Mouse (Mus musculus) forebrain, embryonic 16.5 days (tissue): ENCODE measurements at regions not wholly inside any gene's neighbourhood (a gene's known extent, or its start where the extent isn't known, plus 50 kb on each side); places are given as distances from the start of the nearest gene placed in this dataset.
"Not testable (repeated sequence)": the region's sequence is repeated elsewhere in the genome, so short reads cannot be mapped to it uniquely, and the experiment has no call there.

Experiments
- ATAC-seq: fragments of 200-750 bp; cut with Nextera tagmentation; 2 replicates; pipeline ENCODE4 v1.8.0; 2017; ENCODE audit warnings: mild to moderate bottlenecking, moderate library complexity
- H3K27ac ChIP-seq: fragments of 300-500 bp; sonication (generic); 2 replicates; pipeline ENCODE4 v1.5.1; 2014; ENCODE audit warnings: low read length, control low read depth
- H3K27me3 ChIP-seq: fragments of 300-500 bp; sonication (generic); replicated peaks from 2 replicates; pipeline ENCODE4 v1.6.1; 2014; ENCODE audit warnings: low read length; ENCODE audit not compliant: control insufficient read depth, insufficient read depth
- H3K36me3 ChIP-seq: fragments of 300-500 bp; sonication (generic); 2 replicates; pipeline ENCODE4 v1.6.1; 2014; ENCODE audit not compliant: control insufficient read depth, insufficient read depth
- H3K4me1 ChIP-seq: fragments of 300-500 bp; sonication (generic); replicated peaks from 2 replicates; pipeline ENCODE4 v1.6.1; 2014; ENCODE audit warnings: low read length; ENCODE audit not compliant: control insufficient read depth, insufficient read depth
- H3K4me2 ChIP-seq: fragments of 300-500 bp; sonication (generic); 2 replicates; pipeline ENCODE4 v1.6.1; 2014; ENCODE audit warnings: mild to moderate bottlenecking, low read length, control low read depth
- H3K4me3 ChIP-seq: fragments of 300-500 bp; sonication (generic); replicated peaks from 2 replicates; pipeline ENCODE4 v1.5.1; 2014; ENCODE audit warnings: mild to moderate bottlenecking, low read length, control low read depth
- H3K9ac ChIP-seq: fragments of 300-500 bp; sonication (generic); replicated peaks from 2 replicates; pipeline ENCODE4 v1.6.1; 2014; ENCODE audit warnings: low read depth, low read length, control low read depth
- H3K9me3 ChIP-seq: fragments of 300-500 bp; sonication (generic); 2 replicates; pipeline ENCODE4 v1.6.1; 2016; ENCODE audit warnings: low read length; ENCODE audit not compliant: control insufficient read depth
- WGBS: fragments of 180-500 bp; shearing (Covaris S2); extraction: QIAGEN DNeasy Blood & Tissue Kit; methylation state at CpG from one replicate; pipeline ENCODE4 v1.1.7; 2014; 5-methylcytosine and 5-hydroxymethylcytosine counted together

- Histone ChIP-seq H3K27me3 (no peaks in the 10 kb centered on the region), H3K9me3 (no peaks in the 10 kb centered on the region), H3K4me2 (no peak overlapping the region), H3K4me1 (no peaks in the 10 kb centered on the region), H3K4me3 (no peak overlapping the region), H3K27ac (no peak overlapping the region), H3K9ac (no peak overlapping the region), H3K36me3 (no peaks in the 10 kb centered on the region)
- WGBS = 26% methylated on average over 1 of the region's 1 CpGs
- ATAC-seq = no peak
These were observed 316.5 kb upstream of the Sema3a start for GRCm38 (mm10) chr5:12808729-12809128.

GRCm38 (mm10) chr5:12809884-12810283, 315.3 kb upstream of the Sema3a start:
- H3K4me3 ChIP-seq = no peak overlapping the region
- H3K36me3 ChIP-seq = no peaks in the 10 kb centered on the region
- H3K27ac ChIP-seq = no peak overlapping the region
- H3K27me3 ChIP-seq = no peaks in the 10 kb centered on the region
- 76% methylated on average over 2 of the region's 2 CpGs for WGBS
- H3K9me3 ChIP-seq = no peaks in the 10 kb centered on the region
- no peak overlapping the region for H3K9ac ChIP-seq
- no peak for ATAC-seq
- H3K4me2 ChIP-seq = no peak overlapping the region
- H3K4me1 ChIP-seq = no peaks in the 10 kb centered on the region

GRCm38 (mm10) chr5:12847207-12847606, 278.0 kb upstream of the Sema3a start:
- H3K9ac ChIP-seq, H3K27ac ChIP-seq: not testable (repeated sequence)

GRCm38 (mm10) chr5:12856869-12857268, 268.3 kb upstream of the Sema3a start:
- H3K9me3 ChIP-seq = no peaks in the 10 kb centered on the region
- no peak overlapping the region for H3K4me2 ChIP-seq
- ATAC-seq = no peak
- no peak overlapping the region for H3K9ac ChIP-seq
- no peaks in the 10 kb centered on the region for H3K36me3 ChIP-seq
- WGBS = 88% methylated on average over 2 of the region's 2 CpGs
- no peak overlapping the region for H3K4me3 ChIP-seq
- H3K27me3 ChIP-seq = no peaks in the 10 kb centered on the region
- no peak overlapping the region for H3K27ac ChIP-seq
- H3K4me1 ChIP-seq = no peaks in the 10 kb centered on the region

More at GRCm38 (mm10) chr5:12847207-12847606, 278.0 kb upstream of the Sema3a start:
- H3K4me3 ChIP-seq, H3K27me3 ChIP-seq, ATAC-seq, H3K4me1 ChIP-seq, H3K9me3 ChIP-seq, H3K4me2 ChIP-seq, H3K36me3 ChIP-seq: not testable (repeated sequence)
- 78% methylated on average over 3 of the region's 3 CpGs for WGBS

- Histone ChIP-seq H3K4me1 (no peaks in the 10 kb centered on the region), H3K27me3 (no peaks in the 10 kb centered on the region), H3K4me3 (no peak overlapping the region), H3K9me3 (no peaks in the 10 kb centered on the region), H3K27ac (no peak overlapping the region), H3K4me2 (no peak overlapping the region), H3K36me3 (no peaks in the 10 kb centered on the region), H3K9ac (no peak overlapping the region)
- 25% methylated on average over 3 of the region's 3 CpGs for WGBS
- no peak for ATAC-seq
These were observed 256.6 kb upstream of the Sema3a start for GRCm38 (mm10) chr5:12868355-12869217.

- no peak overlapping the region for H3K9ac ChIP-seq
- 90% methylated on average over 3 of the region's 3 CpGs for WGBS
- no peaks in the 10 kb centered on the region for H3K27me3 ChIP-seq
- no peaks in the 10 kb centered on the region for H3K9me3 ChIP-seq
- H3K4me1 ChIP-seq = no peaks in the 10 kb centered on the region
- no peak overlapping the region for H3K4me2 ChIP-seq
- no peak overlapping the region for H3K27ac ChIP-seq
- ATAC-seq = no peak
- H3K36me3 ChIP-seq = no peaks in the 10 kb centered on the region
- no peak overlapping the region for H3K4me3 ChIP-seq
These were observed 252.3 kb upstream of the Sema3a start for GRCm38 (mm10) chr5:12872888-12873287.

- 89% methylated on average over 6 of the region's 6 CpGs for WGBS
- Histone ChIP-seq H3K4me1 (no peaks in the 10 kb centered on the region), H3K9ac (no peak overlapping the region), H3K36me3 (no peaks in the 10 kb centered on the region), H3K4me3 (no peak overlapping the region), H3K27me3 (no peaks in the 10 kb centered on the region), H3K27ac (no peak overlapping the region), H3K9me3 (no peaks in the 10 kb centered on the region), H3K4me2 (no peak overlapping the region)
- no peak for ATAC-seq
These were observed 247.5 kb upstream of the Sema3a start for GRCm38 (mm10) chr5:12877595-12878296.

GRCm38 (mm10) chr5:12892333-12892732, 232.9 kb upstream of the Sema3a start:
- Histone ChIP-seq H3K4me2 (no peak overlapping the region), H3K4me3 (no peak overlapping the region), H3K27me3 (no peaks in the 10 kb centered on the region), H3K9ac (no peak overlapping the region), H3K9me3 (no peaks in the 10 kb centered on the region), H3K36me3 (no peaks in the 10 kb centered on the region), H3K27ac (no peak overlapping the region), H3K4me1 (no peaks in the 10 kb centered on the region)
- no peak for ATAC-seq

GRCm38 (mm10) chr5:12894638-12895037, 230.6 kb upstream of the Sema3a start:
- Histone ChIP-seq H3K9me3 (no peaks in the 10 kb centered on the region), H3K4me3 (no peak overlapping the region), H3K27me3 (no peaks in the 10 kb centered on the region), H3K4me2 (no peak overlapping the region), H3K4me1 (no peaks in the 10 kb centered on the region), H3K27ac (no peak overlapping the region), H3K9ac (no peak overlapping the region), H3K36me3 (no peaks in the 10 kb centered on the region)
- no peak for ATAC-seq
- WGBS = 79% methylated on average over 2 of the region's 2 CpGs
